Mouse (Mus musculus): ENCODE measurements around the gene Astl.

Gene Astl

DNA sequence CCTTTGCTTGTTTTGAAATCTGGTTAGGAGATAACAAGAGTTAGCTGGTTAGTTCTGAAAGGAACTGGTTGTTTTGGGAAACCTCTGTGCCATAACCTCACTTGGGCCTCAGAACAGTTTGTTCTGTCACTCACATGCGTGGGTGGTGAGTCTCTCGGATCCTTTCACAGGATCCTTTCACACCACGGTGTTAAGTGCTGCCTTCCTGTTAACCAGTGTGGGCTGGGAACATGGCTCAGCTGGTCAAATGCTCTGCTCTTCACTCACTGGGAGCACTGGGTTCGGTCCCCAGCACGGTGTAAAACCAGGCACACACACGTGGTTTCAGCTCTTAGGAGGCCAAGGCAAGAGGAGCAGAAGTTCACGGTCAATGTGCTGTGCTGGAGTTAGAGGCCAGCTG lies 14.0 kb upstream of the Astl start:
- DNase-seq (ENCODE audit: low read depth, low spot score) = no peak

DNA sequence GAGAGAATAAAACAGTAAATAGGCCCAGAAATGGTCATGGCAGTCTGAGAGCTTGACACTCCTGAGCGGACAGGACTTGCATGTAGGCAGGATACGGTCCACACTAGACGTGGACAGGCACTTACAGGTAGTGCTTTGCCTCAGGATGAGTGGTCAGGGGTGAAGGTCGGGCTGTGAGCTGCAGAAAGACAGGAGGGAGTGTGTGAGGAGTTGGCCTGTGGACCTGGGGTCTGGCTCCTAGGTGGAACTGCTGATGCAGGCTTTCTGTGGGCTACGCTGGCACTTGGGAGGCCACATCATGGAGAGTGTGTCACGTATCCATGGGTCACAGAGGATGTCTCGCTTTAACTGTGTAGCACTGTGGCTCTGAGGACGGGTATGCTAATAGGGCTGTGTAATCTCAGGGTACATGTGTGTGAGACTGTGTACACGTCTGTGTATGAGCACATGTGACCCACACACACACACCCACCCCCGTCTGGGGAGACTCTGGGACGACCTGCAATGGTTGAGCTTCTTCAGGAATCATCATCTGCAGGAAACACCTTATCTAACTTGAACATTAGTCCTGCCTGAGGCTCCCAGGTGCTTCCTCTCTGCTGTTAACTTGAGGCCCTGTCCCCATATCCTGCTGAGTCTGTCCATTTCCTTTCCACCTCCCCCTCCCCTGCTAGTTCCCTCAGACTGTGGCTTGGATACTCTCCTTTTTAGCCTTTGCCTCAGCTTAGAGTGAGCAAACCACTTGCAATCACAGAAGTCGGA lies 10.2 kb upstream of the Astl start:
- no peak for DNase-seq (ENCODE audit: low read depth, low spot score)

DNA sequence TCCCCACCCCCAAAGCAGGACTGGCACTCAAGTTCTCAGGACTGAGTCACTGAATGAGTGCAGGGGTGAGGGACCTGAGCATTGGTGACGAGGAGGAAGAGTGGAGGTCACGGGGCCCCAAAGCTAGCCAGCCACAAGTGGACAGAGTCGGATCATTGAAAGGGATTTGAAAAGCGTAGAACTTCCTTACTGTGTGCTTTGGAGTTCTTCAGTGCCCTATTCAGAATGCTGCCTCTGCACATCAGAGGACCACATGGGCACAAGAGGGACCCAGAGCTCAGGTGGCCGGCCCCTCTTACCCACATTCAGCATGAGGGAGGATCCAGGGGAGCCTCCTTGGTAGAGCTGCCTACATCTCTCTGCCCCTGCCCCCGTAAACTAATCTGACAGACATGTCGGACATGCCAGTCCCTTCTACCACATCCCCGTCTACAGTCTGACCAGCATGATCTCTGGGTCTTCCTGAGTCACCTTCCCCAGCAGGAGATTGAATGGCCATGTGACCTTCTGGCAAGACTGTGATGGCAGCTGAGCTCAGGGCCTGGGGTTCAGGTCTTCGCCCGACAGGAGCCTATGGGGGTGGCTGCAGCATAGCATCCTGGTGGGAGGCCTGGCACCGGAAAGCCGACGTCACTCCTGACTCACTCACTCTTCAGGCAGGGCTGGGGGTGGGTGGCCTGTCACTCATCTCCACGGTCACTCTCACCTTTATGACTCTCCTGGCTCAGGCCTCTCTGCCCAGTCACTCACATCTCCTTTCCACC lies 5.5 kb upstream of the Astl start:
- DNase-seq (ENCODE audit: low read depth, low spot score) = no peak

DNA sequence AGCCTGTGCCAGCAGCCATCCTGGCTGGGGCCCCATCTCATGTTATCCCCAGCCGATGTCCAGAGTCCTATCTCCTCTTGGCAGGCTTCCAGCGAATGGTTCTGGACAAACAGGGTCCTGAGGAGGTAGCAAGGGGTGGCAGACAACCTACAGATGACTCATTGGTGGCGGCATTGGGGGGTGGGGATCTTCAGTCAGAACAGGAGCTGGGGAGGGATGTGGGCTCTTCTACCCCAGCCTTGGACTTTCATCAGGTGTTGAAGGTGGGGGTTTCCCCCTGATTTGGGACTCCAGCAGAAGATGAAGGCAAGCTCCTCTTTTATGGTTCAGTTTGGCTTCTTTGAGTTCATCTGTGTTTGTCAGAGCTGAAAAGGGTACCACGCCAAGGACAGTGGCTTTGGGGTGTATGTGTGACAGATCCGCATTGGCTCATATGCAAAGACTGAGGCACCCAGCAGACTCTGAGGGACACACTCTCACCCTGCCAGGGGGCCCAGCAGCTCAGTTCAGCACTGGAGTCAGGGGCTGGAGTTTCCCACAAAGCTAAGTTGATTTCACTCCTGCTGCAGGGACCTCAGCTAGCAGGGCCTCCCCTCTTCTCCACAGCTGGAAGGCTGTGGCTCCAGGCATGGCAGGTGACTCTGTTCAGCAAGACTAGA lies 4.4 kb upstream of the Astl start:
- DNase-seq (ENCODE audit: low read depth, low spot score) = no peak

DNA sequence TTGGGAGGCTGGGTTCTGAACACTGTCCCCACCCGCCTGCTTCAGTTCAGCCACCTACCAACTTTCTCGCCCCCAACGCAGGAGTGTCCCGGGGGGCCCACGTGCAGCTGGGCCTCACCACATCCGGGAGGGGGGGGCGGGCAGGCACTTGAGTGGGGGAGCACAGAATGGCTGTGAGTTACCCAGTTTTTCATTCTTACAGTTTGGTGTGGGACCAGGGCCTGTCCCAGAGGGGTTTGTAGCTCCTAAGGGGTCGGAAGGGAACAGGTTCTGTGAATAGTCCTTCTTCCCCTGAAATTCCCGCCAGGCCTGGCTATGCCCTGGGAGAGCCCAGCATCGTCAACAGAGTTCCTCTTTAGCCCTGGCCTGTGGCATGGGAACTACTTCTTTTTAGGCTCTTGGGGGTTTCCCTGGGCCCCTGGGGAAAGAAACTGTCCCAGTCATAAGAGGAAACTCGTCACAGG lies 3.3 kb upstream of the Astl start:
- no peak for DNase-seq (ENCODE audit: low read depth, low spot score)

DNA sequence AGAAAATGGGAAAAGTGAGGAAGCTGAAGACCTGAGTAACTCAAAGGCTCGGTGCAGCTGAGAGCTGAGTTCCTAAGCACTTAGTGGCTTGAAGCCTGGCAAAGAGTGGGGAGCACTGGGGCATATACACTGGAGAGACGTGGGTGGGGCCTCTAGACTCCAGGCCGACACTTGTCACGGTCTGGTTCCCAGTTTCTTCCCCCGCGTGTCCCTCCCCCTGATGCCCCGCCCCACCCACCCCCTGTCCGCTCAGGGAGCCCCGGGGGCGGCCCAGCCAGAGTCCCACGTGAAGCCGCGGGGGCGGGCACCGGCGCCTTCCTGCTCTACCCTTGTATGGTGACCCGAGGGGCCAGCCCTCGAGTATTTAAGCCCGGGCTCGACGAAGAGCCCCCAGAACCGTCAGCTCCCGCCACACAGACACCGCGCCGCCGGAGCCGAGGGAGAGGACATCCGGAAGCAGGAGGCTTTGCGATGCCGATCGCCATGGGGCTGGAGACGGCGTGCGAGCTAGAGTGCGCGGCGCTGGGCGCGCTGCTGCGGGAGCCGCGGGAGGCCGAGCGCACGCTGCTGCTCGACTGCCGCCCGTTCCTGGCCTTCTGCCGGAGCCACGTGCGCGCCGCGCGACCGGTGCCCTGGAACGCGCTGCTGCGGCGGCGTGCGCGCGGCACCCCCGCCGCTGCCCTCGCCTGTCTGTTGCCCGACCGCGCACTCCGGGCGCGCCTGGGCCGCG lies 2.5 kb upstream of the Astl start, which contains the start of gene Dusp2:
Gene Dusp2 (plus strand): TSS at position 393 of the 730 bp plus-strand sequence.
- peak; percentile 24 for DNase-seq (ENCODE audit: low read depth, low spot score)

DNA sequence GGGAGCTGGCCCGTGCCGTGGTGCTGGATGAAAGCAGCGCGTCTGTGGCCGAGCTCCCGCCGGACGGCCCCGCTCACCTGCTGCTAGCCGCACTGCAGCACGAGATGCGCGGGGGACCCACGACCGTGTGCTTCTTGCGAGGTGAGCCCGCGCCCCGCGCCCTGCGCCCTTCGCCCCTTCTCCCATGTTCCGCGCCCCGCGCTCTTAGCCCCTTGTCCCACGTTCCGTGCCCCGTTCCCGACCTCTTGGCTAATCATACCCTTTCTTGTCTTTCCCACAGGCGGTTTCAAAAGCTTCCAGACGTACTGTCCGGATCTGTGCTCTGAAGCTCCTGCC lies 2.0 kb upstream of the Astl start:
- no peak for DNase-seq (ENCODE audit: low read depth, low spot score)

DNA sequence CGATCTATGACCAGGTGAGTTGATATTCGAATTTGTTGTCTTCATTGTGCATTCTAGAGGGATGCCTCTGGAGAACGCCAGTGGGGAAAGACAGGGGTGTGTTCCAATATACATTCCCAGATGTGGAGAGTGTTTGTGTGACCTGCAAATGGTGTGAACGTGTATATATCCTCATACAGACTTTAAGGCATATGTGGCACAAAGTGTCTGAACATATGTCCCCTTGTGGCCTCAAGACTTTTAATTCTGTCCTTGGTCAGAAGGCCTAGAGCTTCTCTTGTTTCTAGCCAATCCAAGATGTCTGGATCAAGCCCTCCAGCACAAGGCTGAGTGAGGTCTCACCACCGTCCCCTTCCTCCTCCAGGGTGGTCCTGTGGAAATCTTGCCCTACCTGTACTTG lies 1.6 kb upstream of the Astl start:
- no peak for DNase-seq (ENCODE audit: low read depth, low spot score)

DNA sequence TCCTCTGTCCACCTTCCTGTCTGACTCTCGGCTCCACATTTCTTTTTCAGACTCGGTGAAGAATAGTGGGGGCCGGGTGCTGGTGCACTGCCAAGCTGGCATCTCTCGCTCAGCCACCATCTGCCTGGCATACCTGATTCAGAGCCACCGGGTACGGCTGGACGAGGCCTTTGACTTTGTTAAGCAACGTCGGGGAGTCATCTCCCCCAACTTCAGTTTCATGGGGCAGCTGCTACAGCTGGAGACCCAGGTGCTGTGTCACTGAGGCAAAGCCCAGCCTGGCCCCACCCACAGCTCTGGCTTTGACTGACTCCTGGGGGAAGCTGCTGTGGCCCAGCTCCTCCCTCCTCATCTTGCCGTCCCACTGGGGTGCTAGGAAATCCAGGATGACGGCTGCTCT lies 908 bp upstream of the Astl start:
- no peak for DNase-seq (ENCODE audit: low read depth, low spot score)

DNA sequence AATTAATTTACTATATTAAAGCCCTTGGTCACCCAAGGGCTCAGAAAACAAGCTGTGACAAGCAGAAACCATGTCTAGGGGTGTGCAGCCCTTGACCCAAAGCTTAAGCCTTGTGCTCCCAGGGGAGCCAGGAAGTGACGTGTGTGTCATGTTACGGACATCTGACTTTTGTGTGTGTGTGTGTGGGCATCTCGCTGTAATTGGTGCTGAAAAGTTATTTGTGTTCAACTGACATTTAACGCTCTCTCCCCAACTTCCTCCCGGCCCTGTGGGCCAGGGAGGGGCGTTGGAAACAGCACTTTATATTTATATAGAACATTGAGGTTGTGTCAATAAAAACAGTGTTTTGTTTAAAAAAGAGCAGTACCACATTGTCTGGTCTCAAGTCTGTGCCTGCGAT lies 427 bp upstream of the Astl start:
- no peak for DNase-seq (ENCODE audit: low read depth, low spot score)

DNA sequence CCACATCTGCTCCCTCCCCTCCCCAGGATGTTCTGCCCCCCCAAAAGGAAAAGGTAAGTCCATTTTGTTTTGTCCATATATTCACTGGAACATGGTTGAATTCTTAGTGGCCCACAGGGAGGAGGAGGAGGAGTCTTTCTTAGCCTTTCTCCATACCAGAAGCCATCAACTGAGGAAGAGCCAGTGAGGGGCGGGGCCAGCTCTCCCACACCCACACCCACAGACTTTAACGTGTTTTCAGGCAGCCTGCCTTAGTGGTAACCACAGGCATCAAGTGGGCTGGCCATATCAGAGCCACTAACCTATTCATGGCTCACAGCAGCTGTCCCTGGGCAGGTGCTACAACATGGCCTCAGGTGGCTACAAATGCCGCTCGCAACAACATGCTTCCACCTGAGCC lies 394 bp downstream of the Astl start:
- DNase-seq (ENCODE audit: low read depth, low spot score) = no peak

DNA sequence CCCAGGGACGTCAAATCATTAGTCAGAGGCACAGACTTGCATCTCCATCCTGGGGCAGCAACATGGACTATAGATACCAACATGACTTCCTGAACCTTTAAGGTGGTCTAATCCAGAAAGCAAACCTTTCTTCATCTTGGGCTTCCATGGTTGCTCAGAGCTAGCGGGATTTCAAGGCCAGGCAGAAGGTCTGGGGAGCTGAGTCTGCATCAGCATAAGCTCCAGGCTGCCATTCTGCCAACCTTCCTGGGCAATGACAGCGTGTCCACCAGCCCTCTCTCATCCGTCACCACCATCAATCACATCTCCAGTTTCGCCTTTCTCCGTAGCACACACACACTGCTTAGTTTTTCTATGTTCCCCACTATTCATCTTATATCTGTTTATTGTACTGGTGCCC lies 823 bp downstream of the Astl start:
- no peak for DNase-seq (ENCODE audit: low read depth, low spot score)

DNA sequence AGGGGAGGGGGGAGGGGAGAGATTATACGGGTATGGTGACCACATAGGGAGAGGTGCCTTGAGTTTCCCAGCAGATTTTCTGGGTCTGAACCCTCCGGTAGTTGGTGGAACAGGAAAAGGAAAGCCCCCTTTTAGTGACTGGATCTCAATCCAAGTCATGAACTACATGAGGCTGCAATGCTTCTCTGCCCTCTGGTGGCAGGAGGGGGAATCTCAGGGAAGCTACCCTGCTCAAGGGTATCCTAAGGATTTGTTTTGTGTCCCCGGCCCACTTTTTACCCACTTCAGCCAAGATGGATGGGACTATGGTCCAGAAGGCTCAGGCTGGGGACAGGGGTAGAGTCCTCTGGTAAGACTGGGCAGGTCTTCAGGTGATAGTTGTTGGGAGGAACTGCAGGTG lies 2.7 kb downstream of the Astl start:
- DNase-seq (ENCODE audit: low read depth, low spot score) = no peak

DNA sequence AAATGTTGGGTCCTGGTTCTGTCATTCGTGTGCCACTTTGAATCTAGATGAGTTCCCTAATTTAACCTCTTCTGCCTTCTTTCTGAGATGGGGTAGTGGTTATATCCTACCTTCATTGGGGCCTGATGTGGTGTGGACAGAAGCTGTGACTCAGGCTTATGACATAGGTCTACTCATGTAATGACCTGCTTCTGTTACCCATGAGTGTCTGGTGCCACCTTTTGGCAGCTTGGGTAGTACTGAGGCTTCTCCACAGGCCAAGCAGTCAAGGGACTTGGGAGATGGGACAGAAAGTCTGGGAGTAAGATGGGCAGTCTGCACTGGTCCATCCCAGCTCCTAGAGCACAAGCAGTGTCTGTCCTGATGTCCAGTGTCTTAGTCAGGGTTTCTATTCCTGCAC lies 7.9 kb downstream of the Astl start:
- DNase-seq (ENCODE audit: low read depth, low spot score) = no peak

DNA sequence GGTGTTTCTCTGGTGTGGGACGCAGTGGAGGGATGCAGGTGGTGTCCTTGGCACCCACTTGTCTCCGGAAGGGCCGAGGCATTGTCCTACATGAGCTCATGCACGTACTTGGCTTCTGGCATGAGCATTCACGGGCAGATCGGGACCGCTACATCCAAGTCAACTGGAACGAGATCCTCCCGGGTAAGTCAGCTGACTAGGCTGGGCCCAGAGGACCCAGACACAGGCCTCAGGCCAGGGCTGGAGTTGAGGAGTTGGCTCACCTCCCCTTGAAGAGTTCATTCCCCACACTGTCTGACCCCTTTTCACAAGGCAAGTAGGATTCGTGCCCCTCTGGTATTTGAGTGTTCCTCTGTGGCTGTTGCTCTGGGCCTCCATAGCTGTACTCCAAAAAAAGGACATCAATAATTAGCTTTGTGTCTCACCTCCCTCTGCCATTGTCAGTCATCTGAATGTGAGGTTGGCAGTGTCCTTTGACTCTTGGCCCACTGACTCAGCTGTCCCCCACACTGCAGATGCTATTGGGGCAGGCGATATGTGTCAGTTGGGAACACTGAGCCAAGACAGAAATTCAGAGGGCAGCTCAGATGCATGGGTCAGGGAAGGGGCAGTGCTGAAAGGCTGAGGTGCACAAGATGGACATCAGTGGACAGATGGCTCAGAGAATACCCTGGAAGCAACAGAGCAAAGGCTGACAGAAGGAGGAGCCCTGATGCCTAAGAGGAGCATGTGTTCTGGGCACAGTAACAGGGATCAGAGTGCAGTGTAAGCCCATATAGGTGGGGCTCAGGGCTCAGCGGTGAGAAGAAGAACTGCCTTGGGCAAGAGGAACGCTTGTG lies 8.9 kb downstream of the Astl start:
- DNase-seq (ENCODE audit: low read depth, low spot score) = no peak

DNA sequence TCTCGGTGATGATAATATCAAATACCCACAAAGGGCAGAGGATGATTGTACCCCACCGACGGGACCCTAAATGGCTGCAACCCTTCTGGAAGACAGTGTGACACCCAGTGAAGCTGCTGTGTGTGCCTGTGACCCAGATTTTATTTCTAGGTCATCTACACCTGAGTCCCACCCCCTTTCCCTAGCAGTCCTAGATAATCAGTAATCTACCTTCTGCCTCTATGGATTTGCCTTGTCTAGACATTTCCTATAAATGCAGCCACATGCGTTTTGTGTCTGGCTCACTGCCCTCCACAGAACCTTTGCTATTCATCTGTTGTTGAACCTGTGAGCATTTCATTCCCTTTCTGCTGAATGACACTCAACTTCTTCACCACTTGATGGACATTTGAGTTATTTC lies 15.4 kb downstream of the Astl start:
- no peak for DNase-seq (ENCODE audit: low read depth, low spot score)

DNA sequence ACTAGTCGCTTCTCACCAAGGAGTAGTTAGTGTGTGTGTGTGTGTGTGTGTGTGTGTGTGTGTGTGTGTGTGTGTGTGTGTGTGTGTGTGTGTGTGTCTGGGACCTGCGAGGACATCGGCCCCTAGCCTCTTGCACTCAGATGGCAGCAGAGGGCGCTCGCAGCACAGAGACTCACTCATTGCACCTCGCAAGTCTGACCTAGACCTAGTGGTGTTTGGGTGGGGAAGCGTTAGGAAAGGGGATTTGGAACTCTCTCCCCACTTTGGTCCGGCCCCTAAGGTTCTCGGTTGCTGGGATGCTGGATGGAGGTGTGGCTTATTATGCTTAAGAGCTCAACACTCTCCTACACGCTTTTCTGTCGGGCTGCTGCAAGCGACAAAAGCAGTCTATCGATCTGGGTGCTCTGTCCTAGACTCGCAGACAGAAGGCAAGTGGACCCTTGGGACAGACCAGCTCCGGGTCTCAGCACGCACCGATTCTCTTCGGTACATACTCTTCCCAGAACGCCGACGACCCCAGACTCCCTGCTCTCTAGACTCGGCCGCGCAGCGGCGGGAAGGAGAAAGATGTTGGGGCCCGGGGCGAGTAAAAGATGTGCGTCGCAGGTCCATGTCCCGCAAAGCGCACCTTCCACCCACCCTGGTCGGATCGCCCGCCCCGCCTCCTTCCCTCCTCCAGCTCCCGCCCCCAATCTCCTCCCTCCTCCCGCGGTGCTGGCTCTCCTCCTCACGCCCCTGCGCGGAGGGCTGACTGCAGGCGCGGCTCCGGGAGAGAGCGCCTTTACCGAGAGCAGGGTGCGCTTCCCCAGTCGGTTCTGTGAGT lies 24.2 kb downstream of the Astl start, which contains the start of gene Adra2b:
Gene Adra2b (plus strand): TSS at position 750 of the 823 bp plus-strand sequence.
- DNase-seq (ENCODE audit: low read depth, low spot score) = peak; percentile 47

DNA sequence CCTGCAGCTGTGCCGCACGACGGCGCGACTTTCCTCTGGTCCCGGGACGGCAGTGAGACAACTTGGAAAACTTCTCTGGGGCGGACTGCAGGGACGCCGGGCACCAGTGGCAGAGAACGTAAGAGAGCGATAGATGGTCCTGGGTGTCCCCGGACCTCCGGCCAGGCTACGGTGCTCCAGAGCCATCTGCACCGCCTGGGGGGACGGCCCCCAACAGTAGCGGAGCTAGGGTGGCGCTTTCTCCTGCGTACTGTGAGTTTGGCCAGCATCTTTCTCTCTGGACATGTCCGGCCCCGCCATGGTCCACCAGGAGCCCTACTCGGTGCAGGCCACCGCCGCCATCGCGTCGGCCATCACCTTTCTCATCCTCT lies 24.8 kb downstream of the Astl start:
- no peak for DNase-seq (ENCODE audit: low read depth, low spot score)

DNA sequence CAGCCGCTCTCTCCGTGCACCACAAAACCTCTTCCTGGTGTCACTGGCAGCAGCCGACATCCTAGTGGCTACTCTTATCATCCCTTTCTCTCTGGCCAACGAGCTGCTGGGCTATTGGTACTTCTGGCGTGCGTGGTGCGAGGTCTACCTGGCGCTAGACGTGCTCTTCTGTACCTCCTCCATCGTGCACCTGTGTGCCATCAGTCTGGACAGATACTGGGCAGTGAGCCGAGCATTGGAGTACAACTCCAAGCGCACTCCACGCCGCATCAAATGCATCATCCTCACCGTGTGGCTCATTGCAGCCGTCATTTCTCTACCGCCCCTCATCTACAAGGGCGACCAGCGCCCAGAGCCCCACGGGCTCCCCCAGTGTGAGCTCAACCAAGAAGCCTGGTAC lies 25.3 kb downstream of the Astl start:
- DNase-seq (ENCODE audit: low read depth, low spot score) = no peak

DNA sequence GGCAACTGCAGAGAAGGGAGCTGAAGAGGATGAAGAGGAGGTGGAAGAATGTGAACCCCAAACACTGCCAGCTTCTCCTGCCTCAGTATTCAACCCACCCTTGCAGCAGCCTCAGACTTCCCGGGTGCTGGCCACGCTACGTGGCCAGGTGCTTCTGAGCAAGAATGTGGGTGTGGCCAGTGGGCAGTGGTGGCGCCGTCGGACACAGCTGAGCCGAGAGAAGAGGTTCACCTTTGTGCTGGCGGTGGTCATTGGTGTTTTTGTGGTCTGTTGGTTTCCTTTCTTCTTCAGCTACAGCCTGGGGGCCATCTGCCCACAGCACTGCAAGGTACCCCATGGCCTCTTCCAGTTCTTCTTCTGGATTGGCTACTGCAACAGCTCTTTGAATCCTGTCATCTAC lies 26.0 kb downstream of the Astl start:
- DNase-seq (ENCODE audit: low read depth, low spot score) = no peak
